Mouse (Mus musculus) G1E (cell line): ENCODE measurements around the gene Gm10668. TPM values are rescaled to one million over a fixed set of nuclear protein-coding genes. Genes with fewer than 3 reads are reported as not detected.
"Not testable (repeated sequence)": the region's sequence is repeated elsewhere in the genome, so short reads cannot be mapped to it uniquely, and the experiment has no call there.

Source experiments
- ATAC-seq: 2 replicates; pipeline ENCODE4 v1.8.0; 2016; ENCODE audit warnings: mild to moderate bottlenecking; ENCODE audit not compliant: insufficient number of reproducible peaks, poor library complexity, low FRiP score, severe bottlenecking; ENCODE audit errors: extremely low read depth
- DNase-seq: peaks from one replicate; pipeline ENCODE4 v3.0.0; 2012; ENCODE audit warnings: low spot score
- H3K27me3 ChIP-seq: 2 replicates; pipeline ENCODE4 v1.6.1; 2012; ENCODE audit warnings: mild to moderate bottlenecking, low read length, inconsistent platforms; ENCODE audit not compliant: insufficient read depth
- H3K36me3 ChIP-seq: replicated peaks from 2 replicates; pipeline ENCODE3; 2012; ENCODE audit warnings: mild to moderate bottlenecking, inconsistent platforms
- H3K4me1 ChIP-seq: 2 replicates; pipeline ENCODE4 v1.6.1; 2012; ENCODE audit warnings: low read depth, low read length, inconsistent platforms, mixed read lengths; ENCODE audit not compliant: insufficient read depth
- H3K4me3 ChIP-seq: 2 replicates; pipeline ENCODE4 v1.5.1; 2012; ENCODE audit warnings: low read depth, mild to moderate bottlenecking, inconsistent platforms, low read length, moderate library complexity, mixed read lengths
- H3K9me3 ChIP-seq: replicated peaks from 2 replicates; pipeline ENCODE4 v1.6.1; 2012; ENCODE audit warnings: inconsistent platforms
- polyA plus RNA-seq: library from polyadenylated mRNA; stranded (reverse); fragments of >175 nt; gene quantifications from 2 replicates; pipeline ENCODE4 v1.2.3, GENCODE M21; 2012
- total RNA-seq, 2 experiments: library from RNA; stranded (forward) in 1 of 2; stranded (reverse) in 1 of 2; fragments of 200-1000 nt in 1 of 2; fragments of >200 nt in 1 of 2; fragmentation: Nextera tagmentation in 1 of 2; gene quantifications; 2 replicates each; pipeline ENCODE4 v1.2.3; 2014 to 2017

Gene Gm10668
- total RNA-seq (2014; fragmentation: Nextera tagmentation) (not detected in 2 replicates), total RNA-seq (2017) (not detected in 2 replicates), polyA plus RNA-seq (not detected in 2 replicates)

DNA sequence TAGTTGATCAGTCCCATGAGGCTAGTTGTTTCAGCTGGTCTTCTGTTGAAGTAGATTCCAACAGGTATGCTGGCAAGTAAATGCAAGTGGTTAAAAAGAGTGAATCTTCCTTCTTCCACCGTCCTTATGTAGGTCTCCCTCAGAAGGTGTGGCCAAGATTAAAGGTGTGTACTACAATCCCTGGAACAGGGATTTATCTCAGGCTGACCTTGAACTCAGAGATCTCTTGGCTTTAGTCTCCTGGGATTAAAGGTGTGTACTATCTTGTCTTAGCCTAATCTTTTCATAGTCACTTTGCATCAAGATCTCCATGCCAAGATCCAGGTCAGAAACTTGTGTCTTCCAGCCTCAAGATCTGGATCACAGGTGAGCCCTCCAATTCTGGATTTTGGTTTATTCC lies at the start of gene Gm10668:
TSS of gene Gm10668 (minus strand) at position 101 of the 400 bp plus-strand sequence.
- ATAC-seq, H3K4me3 ChIP-seq, H3K27me3 ChIP-seq, DNase-seq, H3K4me1 ChIP-seq, H3K9me3 ChIP-seq, H3K36me3 ChIP-seq: not testable (repeated sequence)

DNA sequence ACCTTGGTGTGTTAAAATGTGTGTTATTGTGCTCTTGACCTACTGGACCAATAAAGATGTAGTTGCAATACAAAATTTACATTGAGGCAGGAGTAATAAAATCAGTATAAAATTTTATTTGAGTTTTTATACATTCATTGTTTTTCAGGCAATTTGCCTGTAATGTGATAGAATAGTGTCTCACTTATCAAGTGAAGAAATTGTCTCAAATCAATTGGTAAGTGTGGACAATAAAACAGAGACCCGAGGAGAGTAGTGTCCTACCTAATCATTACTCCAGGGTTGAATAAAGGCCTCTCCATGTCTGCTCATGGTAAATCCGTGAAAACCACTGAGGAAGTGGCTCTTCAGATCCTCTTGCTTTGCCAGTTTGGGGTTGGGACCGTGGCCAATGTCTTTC lies 40.5 kb upstream of the Gm10668 start, which contains the start of gene Vmn1r112:
TSS of gene Vmn1r112 (plus strand) at position 301 of the 400 bp plus-strand sequence.
- not testable (repeated sequence) for H3K9me3 ChIP-seq, H3K36me3 ChIP-seq, DNase-seq, H3K27me3 ChIP-seq, ATAC-seq, H3K4me3 ChIP-seq, H3K4me1 ChIP-seq

DNA sequence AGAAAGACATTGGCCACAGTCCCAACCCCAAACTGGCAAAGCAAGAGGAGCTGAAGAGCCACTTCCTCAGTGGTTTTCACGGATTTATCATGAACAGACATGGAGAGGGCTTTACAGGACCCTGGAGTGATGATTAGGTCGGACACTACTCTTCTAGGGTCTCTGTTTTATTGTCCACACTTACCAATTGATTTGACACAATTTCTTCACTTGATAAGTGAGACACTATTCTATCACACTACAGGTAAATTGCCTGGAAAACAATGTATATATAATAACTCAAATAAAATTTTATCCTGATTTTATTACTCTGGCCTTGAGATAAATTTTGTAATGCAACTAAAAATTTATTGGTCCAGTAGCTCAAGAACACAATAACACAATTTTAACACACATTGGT lies 27.3 kb downstream of the Gm10668 start, which contains the start of gene Vmn1r111:
TSS of gene Vmn1r111 (minus strand) at position 101 of the 400 bp plus-strand sequence.
- not testable (repeated sequence) for DNase-seq, H3K27me3 ChIP-seq, H3K4me3 ChIP-seq, ATAC-seq, H3K36me3 ChIP-seq, H3K9me3 ChIP-seq, H3K4me1 ChIP-seq

Other genes with a start within 250 kb of the Gm10668 start
- not detected in 2 replicates for gene Vmn1r103, start 220.1 kb downstream of the Gm10668 start, total RNA-seq (2014; fragmentation: Nextera tagmentation)
- gene Vmn1r103, start 220.1 kb downstream of the Gm10668 start, total RNA-seq (2017) = not detected in 2 replicates
- gene Vmn1r103, start 220.1 kb downstream of the Gm10668 start, polyA plus RNA-seq = not detected in 2 replicates
- not detected in 2 replicates for gene Vmn1r104, start 196.8 kb downstream of the Gm10668 start, total RNA-seq (2014; fragmentation: Nextera tagmentation)
- 0.16 TPM in 1 of 2 replicates, not detected in the other for gene Vmn1r104, start 196.8 kb downstream of the Gm10668 start, total RNA-seq (2017)
- not detected in 2 replicates for gene Vmn1r104, start 196.8 kb downstream of the Gm10668 start, polyA plus RNA-seq
- gene Gm5726, start 184.9 kb downstream of the Gm10668 start, total RNA-seq (2014; fragmentation: Nextera tagmentation) = not detected in 2 replicates
- gene Gm5726, start 184.9 kb downstream of the Gm10668 start, total RNA-seq (2017) = not detected in 2 replicates
- gene Gm5726, start 184.9 kb downstream of the Gm10668 start, polyA plus RNA-seq = not detected in 2 replicates
- not detected in 2 replicates for gene Gm4141, start 154.4 kb downstream of the Gm10668 start, total RNA-seq (2014; fragmentation: Nextera tagmentation)
- not detected in 2 replicates for gene Gm4141, start 154.4 kb downstream of the Gm10668 start, total RNA-seq (2017)
- not detected in 2 replicates for gene Gm4141, start 154.4 kb downstream of the Gm10668 start, polyA plus RNA-seq
- not detected in 2 replicates for gene Gm4513, start 131.6 kb downstream of the Gm10668 start, total RNA-seq (2014; fragmentation: Nextera tagmentation)
- gene Gm4513, start 131.6 kb downstream of the Gm10668 start, total RNA-seq (2017) = not detected in 2 replicates
- gene Gm4513, start 131.6 kb downstream of the Gm10668 start, polyA plus RNA-seq = not detected in 2 replicates
- gene Vmn1r107, start 61.7 kb downstream of the Gm10668 start, total RNA-seq (2014; fragmentation: Nextera tagmentation) = not detected in 2 replicates
- gene Vmn1r107, start 61.7 kb downstream of the Gm10668 start, total RNA-seq (2017) = not detected in 2 replicates
- not detected in 2 replicates for gene Vmn1r107, start 61.7 kb downstream of the Gm10668 start, polyA plus RNA-seq
- not detected in 2 replicates for gene Vmn1r111, start 27.4 kb downstream of the Gm10668 start, total RNA-seq (2014; fragmentation: Nextera tagmentation)
- not detected in 2 replicates for gene Vmn1r111, start 27.4 kb downstream of the Gm10668 start, total RNA-seq (2017)
- gene Vmn1r111, start 27.4 kb downstream of the Gm10668 start, polyA plus RNA-seq = not detected in 2 replicates
- not detected in 2 replicates for gene Vmn1r112, start 40.6 kb upstream of the Gm10668 start, total RNA-seq (2014; fragmentation: Nextera tagmentation)
- not detected in 2 replicates for gene Vmn1r112, start 40.6 kb upstream of the Gm10668 start, total RNA-seq (2017)
- gene Vmn1r112, start 40.6 kb upstream of the Gm10668 start, polyA plus RNA-seq = not detected in 2 replicates
- not detected in 2 replicates for gene Vmn1r113, start 56.7 kb upstream of the Gm10668 start, total RNA-seq (2014; fragmentation: Nextera tagmentation)
- gene Vmn1r113, start 56.7 kb upstream of the Gm10668 start, total RNA-seq (2017) = not detected in 2 replicates
- gene Vmn1r113, start 56.7 kb upstream of the Gm10668 start, polyA plus RNA-seq = not detected in 2 replicates
- gene Vmn1r114, start 81.6 kb upstream of the Gm10668 start, total RNA-seq (2014; fragmentation: Nextera tagmentation) = not detected in 2 replicates
- not detected in 2 replicates for gene Vmn1r114, start 81.6 kb upstream of the Gm10668 start, total RNA-seq (2017)
- not detected in 2 replicates for gene Vmn1r114, start 81.6 kb upstream of the Gm10668 start, polyA plus RNA-seq
- gene Vmn1r115, start 114.4 kb upstream of the Gm10668 start, total RNA-seq (2014; fragmentation: Nextera tagmentation) = not detected in 2 replicates
- not detected in 2 replicates for gene Vmn1r115, start 114.4 kb upstream of the Gm10668 start, total RNA-seq (2017)
- not detected in 2 replicates for gene Vmn1r115, start 114.4 kb upstream of the Gm10668 start, polyA plus RNA-seq
- not detected in 2 replicates for gene Vmn1r116, start 141.6 kb upstream of the Gm10668 start, total RNA-seq (2014; fragmentation: Nextera tagmentation)
- gene Vmn1r116, start 141.6 kb upstream of the Gm10668 start, total RNA-seq (2017) = 0.17 TPM in 1 of 2 replicates, not detected in the other
- gene Vmn1r116, start 141.6 kb upstream of the Gm10668 start, polyA plus RNA-seq = not detected in 2 replicates
- gene Vmn1r117, start 153.5 kb upstream of the Gm10668 start, total RNA-seq (2014; fragmentation: Nextera tagmentation) = not detected in 2 replicates
- not detected in 2 replicates for gene Vmn1r117, start 153.5 kb upstream of the Gm10668 start, total RNA-seq (2017)
- gene Vmn1r117, start 153.5 kb upstream of the Gm10668 start, polyA plus RNA-seq = not detected in 2 replicates
- not detected in 2 replicates for gene Vmn1r118, start 181.7 kb upstream of the Gm10668 start, total RNA-seq (2014; fragmentation: Nextera tagmentation)
- not detected in 2 replicates for gene Vmn1r118, start 181.7 kb upstream of the Gm10668 start, total RNA-seq (2017)
- not detected in 2 replicates for gene Vmn1r118, start 181.7 kb upstream of the Gm10668 start, polyA plus RNA-seq